Mouse (Mus musculus) activated CD4-positive, CD25-positive, alpha-beta regulatory T cell, adult 4 months (primary cell): ENCODE results near the gene Orc3. TPM values are rescaled to one million over a fixed set of nuclear protein-coding genes. Genes with fewer than 3 reads are reported as not detected.

ENCODE experiments used
- ATAC-seq: one replicate; pipeline ENCODE4 v1.8.0; 2017
- polyA plus RNA-seq, 2 experiments: library from polyadenylated mRNA; unstranded; fragments of 100-300 nt; shearing (Covaris generic); gene quantifications; one replicate each; pipeline ENCODE4 v1.2.1; 2017

Orc3 gene
- polyA plus RNA-seq, 2 experiments from 2014 or later = 95.7 to 107 TPM

DNA sequence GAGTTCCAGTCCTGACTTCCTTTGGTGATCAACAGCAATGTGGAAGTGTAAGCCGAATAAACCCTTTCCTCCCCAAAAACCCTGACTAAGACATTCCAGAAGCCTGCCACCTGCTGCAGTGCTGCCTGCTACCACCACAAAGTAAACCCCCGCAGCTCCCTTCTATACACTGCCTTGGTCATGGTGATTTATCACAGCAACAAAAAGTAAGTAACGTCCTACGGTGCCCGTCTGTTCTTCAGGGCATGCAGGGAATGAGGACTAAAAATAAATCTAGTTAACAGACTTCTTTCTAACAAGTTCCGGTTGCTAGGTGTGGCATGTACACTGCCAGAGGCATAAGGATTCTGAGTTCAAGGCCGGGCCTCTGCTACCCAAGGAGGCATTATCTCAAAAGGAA lies 32.8 kb downstream of the Orc3 start:
- no peak for ATAC-seq

DNA sequence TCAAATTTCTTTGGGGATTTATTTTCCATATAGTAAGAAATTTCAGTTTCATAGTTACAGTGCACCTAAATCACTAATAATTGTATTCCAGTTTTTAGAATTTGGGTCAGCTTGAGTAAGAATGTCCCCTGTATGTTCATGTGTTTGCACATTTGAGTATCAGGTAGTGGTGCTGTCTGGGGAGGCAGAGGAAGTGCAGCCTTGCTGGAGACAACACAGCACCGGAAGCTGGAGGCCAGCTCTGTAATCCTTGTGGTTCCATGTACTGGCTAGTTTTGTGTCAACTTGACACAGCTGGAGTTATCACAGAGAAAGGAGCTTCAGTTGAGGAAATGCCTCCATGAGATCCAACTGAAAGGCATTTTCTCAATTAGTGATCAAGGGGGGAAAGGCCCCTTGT lies 33.3 kb downstream of the Orc3 start:
- ATAC-seq = peak; percentile 60

DNA sequence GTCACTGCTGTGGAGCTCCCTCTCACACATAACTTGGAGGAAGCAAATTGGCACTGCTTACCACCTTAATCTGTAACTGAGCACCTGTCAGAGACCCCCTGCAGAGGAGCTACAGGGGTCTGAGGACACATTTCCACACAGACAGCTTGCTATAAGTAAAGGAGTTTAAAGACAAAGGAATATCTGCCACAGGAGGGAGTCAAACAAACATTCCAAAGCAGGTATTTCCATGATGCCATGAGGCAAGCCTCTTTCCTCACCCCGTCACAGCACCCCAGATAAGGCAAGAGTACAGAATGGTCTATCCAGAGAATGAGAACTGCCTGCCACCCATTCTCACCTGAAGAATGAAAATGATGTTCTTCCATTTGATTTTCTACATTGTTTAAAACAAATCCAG lies 35.5 kb downstream of the Orc3 start:
- no peak for ATAC-seq

DNA sequence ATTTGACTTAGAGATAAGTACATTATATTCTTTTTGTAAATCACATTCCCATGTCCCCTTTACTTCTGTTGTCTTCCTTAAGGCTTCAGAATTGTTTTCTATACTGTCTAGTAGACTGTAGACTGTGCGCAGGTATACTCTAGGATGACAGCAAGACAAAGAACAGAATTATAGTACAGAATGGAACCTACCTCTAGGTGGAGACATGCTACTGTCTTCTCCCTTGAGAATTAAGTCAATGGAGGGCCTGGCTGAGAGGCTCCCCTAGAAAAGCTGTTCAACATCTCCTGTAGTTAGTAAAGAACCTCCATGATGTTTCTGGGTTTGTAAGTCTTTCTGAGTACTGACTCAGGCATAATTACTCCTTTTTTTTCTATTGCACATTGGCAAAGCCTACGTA lies 37.7 kb downstream of the Orc3 start:
- no peak for ATAC-seq

DNA sequence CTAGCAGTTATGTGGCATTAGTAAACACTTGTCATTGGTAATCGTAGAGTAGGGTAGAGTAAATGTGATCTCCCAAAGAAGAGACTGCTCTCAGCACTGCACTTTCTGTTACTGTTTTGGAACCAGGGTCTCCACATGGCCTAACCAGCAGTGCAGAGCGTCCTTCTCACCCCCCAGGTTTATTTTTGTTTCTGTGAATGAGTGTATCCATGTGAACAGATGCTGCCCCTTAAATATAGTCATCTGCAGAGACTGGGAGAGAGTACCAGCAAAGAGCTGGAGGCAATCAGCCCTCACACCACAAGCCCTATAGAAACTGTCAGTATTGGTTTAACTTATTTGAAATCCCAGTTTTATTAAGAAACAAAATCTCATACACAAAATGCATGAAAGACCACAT lies 41.9 kb downstream of the Orc3 start:
- ATAC-seq = no peak

DNA sequence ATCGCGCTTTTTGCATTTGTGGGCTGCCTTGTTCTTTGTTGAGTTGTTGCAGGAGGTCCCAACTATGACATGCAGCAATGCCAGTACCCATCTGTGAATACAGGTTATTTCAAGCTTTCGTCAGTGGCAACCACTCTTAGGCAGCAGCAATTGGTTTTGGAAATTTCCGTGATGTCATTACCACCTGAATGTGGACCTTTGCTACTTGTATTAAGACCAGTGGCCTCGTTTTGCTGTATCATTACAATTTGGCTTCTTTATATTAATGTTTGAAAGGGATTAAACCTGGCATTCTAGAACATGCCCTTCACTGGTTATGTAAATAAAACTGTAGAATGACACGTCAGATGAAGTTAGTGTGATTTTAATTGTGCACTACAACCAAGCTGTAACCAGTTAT lies 48.5 kb downstream of the Orc3 start:
- ATAC-seq = no peak

DNA sequence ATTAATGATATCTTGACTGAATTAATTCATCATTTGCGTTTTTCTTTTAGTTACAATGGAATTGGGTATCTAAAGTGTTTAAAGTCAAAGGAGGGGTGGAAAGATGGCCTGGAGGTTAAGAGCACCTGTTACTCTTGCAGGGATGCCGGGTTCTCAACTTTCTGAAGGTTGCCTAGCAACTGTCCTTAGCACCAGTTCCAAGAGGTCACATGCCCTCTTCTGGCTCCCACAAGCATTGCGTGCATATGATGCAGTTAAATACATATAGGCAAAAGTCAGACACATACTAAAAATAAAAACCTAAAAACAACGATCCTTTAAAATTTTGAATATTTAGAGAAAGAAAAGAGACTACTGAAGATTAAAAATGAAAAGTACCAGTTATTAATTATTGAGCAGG lies 53.8 kb downstream of the Orc3 start:
- ATAC-seq = peak; percentile 86

DNA sequence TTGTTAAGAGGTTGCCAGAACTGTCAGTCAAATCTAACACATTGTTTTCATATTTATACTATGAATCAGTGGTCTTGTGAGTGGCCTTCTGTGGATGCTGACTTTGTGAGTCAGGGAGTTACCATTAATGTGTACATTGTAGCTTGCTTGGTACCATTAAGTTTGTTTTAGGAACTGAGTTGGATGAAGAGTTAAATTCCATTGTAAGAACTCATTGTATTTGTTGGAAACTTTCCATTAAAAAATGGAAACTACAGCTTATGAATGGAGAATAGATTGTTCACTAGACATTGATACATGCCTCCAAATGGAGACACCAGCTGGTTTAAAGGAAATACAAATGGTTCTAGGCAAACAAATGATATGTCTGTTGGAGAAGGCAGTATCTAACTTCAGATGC lies 58.6 kb downstream of the Orc3 start:
- no peak for ATAC-seq

DNA sequence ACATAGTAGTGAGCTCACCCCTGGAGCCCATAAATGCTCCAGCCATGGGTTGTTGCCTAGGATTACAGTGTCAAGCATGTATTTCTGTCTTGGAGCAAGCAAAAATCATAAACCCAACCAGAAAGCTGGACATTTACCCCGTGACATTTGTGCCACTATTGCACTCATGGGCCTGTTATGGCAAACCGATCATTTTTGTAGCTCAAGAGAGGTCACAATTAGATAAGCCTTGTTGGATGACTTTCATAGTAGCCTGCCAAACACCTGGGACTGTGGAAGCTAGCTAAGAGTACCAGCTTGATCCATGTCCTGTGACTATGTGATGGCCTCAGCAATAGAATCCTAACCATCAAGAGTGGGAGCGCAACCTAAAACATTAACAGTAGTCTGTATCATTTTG lies 59.1 kb downstream of the Orc3 start:
- ATAC-seq = no peak

DNA sequence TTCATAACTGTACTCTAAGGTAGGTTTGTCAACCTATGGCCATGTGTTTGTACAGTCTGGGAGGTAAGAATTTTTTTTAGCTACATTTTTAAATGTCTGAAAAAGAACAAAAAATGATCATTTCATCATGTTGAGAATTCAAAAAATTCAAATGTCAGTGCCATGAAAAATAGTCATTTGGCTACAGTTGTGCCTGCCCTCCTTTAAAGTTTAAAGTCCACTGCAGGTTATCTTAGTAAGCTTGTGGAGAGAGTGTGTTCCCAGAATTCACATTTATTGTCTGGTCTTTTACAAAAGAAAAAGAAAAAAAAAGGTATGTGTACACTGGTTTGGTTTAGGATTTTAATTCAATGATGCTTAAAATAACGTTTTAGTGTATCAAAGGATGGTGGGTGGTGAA lies 60.1 kb downstream of the Orc3 start:
- no peak for ATAC-seq

DNA sequence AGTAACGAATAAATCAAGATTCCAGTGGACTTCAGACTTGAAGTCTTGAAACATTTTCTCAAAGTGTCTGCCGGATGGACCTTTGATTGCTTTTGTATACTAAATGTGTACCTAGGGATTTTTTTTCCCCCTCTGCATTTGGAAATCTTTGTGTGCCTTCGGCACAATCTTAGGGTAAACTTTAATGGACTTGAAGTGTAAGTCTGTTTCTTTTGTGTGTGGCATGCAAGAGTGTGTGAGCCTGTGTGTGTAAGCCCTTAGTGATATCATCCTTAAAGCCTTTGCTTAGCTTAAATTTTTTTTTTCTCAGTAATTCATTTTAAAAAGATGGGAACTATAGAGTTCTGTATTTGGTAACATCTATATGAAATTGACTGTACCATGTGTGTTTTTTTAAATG lies 62.8 kb downstream of the Orc3 start:
- no peak for ATAC-seq

DNA sequence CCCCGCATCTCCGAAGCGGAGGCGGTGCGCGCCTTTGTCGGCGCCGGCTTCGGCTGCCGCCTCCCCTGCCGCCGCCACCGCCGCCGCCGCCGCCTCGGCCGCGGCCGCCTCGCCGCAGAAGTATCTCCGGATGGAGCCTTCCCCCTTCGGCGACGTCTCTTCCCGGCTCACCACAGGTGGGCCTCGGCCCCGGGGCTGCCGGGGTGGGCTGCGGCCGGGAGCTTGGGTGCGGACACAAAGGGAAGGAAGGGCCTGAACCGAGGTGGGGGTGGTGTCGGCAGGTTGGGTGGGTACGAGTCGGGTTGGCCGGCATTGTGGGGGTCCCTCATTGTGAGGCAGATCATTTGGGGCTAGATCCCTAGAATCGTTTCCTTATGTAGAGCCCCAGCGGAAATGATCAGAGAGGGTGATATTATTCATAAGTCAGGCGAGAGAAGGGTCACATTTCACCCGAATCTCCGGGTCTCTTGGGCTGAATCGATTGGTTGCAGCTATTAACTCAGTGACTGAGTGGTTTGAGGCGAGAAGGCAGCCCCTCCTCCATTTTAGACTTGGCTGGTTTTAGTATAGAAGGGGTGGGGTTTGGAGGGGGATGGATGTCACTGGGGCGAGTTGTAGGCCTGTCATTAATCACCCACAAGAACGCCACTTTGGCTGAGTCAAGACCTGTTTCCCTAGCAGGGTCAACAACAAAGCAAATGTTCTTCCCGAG lies 63.5 kb downstream of the Orc3 start:
- ATAC-seq = peak; percentile 26

DNA sequence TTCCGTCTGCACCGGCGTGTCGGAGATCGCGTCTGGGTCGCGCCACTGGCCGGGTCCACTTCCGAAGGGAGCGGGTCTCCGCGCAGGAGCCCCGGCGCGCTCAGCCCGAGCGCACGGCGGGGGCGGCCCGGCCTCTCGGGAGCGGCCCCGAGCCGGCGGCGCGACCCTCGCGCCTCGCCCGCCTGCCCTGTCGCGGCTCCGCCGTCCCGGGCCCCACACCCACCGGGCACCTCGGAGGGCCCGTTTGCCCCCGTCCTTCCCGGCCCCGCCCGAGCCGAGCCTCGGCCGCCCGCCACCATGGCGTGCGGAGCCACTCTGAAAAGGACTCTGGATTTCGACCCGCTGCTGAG lies 64.0 kb downstream of the Orc3 start, which contains the start of gene Akirin2:
TSS of gene Akirin2 (plus strand) at position 190 of the 350 bp plus-strand sequence.
- ATAC-seq = peak; percentile 30

DNA sequence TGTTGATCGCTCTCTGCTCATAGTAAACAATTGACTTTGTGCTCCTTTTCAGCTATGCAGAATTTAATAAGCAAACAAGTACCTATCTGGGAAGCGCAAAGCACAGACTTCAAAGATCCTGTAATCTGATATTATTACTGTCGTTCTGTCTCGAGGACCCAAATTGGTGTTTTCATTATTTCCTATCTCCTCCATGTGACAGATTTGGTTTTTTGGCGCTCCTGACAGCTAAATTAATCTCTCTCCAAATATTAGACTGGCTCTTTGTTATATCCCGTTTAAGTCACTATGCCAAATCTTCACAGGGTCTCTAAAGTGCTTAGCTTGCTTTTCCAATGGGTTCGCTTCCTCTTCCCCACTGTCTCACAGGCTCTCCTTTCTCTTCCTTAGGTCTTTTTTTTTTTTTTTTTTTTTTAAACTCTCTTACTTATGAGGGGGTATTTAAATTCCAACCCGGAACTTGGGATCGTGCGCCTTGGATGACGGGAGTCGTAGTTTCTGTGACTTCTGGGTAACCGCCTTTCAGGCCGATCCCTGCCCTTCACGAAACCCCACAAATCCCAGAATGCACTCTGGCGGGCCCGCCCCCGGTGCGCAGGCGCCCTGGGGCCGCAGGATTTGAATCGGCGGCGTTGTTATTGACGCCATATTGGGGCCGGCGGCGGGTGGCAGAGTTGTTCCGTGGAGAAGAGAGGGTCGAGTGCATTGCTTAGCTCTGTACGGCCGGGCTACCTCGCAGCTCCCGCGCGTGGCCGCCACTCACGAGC lies 64.6 kb downstream of the Orc3 start:
- ATAC-seq = peak; percentile 84

DNA sequence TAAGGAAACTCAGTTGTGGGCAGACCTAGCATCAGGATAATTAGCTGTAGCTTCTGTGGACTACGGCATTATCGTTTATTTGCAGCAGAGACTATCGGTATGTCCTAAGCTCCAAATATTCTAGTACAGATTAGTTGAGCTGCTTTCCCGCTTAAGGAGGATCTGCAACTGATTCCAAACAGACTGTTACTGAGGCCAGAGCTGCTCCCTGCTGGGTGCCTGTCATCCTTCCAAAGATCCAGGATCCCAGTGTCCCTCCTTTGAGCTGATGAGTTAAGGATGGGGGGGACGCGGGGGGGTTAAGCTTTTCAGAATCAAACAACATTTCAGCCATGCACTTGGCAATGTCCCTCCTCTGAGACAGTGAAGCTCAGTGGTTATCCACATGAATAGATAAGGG lies 84.8 kb downstream of the Orc3 start:
- no peak for ATAC-seq

DNA sequence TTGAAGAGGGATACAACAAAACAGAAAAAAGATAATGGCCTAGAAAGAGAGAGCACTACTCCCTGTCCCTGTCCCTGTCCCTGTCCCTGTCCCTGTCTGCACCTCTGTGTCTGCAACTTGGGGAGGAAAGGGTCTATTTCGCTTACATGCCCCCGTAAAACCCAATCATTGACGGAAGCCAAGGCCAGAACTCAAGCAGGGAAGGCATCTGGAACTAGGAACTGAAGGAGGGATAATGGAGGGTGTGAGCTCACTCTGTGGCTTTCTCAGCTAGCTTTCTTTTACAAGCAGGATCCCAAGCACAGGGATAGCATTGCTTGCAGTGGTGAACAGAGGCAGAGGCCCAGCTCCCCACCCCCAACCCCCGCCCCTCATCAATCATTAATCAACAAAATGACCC lies 85.4 kb downstream of the Orc3 start:
- ATAC-seq = no peak

DNA sequence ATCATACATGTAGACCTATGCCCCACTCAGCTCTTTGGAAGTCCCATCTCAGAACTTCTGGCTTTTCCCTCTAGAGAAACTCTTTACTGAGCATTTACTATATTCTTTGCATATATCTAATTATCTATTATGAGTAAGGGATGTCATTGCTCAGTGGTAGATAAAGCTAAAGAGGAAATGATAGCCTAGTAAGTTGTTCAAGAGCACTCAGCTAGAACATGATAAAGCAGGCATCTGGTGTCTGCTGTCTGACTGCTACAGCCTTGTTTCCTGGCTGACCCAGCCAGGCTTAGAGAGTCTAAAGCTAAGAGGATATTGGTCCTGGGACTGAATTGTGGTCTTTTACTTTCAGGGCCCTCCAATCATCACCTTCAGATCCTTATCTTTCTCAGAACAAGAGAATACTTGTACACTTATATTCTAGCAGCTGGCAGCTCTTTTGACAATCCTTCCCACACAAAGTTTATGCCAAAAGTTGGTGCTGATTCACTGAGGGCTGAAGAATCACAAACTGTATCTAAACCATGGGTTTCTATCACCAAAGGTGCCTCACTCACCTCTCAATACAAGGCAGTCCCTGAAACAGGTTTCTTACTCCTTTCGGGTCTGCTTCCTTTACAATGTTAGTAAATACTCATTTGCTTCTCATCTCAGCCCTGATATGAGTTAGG lies 86.2 kb downstream of the Orc3 start:
- ATAC-seq = no peak

DNA sequence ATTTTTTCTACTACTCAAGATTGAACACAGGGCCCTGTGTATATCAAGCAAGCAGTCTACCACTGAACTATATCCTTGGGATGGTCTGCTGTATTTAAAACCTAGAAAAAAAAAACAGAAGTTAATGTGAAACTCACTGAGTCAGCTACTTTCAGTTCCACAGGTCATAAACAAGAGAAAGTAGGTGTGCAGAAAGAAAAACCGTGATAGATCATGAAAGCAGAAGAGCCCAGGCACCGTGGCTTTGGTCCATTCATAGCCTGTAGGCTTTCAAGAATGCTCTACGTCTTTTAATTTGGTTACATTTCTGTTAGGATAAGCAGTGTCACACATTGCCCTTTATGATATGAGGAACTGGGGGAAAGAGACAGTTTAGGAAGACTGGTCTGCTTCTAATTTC lies 88.0 kb downstream of the Orc3 start:
- ATAC-seq = no peak

DNA sequence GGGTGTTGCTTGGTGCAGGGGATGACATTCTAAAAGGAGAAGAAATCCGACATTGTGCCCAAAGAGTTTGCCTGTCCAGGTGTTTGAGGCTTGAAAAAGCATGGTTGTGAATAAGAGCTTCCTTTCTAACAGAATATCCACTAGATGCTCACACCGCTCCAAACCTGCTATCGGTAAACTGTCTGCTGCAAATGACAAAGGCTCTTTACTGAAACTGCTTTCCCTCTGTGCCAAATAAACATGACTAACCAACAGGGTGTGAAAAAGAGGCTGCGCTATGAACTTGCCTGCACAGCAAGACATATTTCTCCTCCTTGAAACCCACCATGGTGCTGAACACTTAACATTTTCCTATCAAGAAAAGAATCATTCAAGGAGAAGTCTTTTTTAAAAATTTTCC lies 91.2 kb downstream of the Orc3 start:
- ATAC-seq = no peak

DNA sequence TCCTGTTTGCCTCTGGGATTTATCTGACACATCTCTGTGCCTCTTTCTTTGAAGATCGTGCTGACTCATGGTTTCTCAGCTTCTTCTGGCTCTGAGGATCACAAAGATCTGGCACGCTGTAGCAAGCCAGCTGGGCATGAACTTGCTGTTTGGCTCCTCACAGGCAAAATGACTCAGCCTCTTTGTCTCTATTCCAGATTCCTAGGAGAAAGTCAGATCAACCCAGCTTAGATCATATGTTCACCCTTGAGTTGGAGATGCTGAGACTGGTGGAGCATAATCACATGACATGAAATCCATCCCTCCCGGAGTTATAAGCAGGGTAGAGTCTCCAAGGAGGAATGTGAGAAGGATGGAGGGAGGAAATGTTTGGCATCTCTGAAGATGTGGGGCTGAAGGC lies 91.9 kb downstream of the Orc3 start:
- ATAC-seq = no peak
